Mouse (Mus musculus): ENCODE measurements around the gene Lrrc52. TPM values are rescaled to one million over a fixed set of nuclear protein-coding genes. Genes with fewer than 3 reads are reported as not detected.

The Lrrc52 gene
- total RNA-seq (2021), result not detected

DNA sequence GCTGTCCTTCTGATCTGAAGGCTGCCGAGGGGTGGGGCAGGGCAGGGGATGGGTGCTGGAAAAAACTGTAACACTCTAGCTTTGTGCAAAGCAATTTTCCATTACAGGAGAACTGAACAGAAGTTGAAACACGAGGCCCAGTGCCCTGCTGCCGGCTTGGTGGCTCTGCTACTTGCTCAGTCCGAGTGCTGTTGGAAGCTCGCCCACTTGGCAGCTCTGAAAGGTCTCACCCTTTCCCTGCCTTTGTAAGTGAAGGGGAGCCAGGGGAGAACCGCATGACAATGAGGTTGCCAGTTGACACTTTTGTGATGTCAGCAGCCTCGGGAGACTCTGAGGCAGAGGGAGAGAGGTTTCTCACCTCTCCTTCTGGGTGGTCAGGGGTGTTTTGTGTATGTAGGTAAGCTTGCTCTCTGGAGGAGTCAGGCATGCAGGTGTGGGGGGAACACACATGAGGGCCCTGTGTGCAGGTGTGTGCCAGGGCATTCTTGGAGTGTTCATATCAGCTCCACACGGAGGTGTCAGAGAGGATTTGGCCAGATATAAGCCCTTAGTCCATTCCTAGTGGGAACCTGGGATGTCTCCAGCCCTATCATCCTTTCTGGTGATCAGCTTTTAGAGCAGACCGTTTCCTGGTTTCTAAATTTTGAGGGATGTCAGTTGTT lies at the start of gene Lrrc52:
TSS of gene Lrrc52 (minus strand) at position 16 of the 662 bp plus-strand sequence.
- DNase-seq (ENCODE audit: low spot score in 2 of 2), result no peak
- intact Hi-C loops (cut with DNase I), result no loop called here

DNA sequence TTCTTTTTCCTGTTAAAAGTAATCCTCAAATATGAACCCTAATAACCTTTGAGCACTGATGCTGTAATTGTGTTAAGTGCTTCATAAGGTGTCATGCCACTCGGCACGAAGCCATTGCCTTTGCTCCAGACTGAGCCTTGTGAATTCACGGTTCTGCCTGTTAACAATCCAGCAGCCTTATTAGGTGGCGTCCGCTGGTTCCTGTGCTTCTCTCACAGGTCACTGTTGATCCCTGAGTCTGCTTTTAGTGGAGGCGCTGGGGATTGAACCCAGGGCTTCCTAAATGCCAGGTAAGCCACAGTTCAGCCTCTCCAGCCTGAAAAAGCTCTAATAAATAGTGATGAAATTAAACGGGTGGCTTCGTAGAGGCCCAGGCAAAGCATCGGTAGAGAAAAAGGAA lies 45.0 kb upstream of the Lrrc52 start:
- DNase-seq (ENCODE audit: low spot score in 2 of 2), result no peak
- intact Hi-C loops (cut with DNase I), result no loop called here

DNA sequence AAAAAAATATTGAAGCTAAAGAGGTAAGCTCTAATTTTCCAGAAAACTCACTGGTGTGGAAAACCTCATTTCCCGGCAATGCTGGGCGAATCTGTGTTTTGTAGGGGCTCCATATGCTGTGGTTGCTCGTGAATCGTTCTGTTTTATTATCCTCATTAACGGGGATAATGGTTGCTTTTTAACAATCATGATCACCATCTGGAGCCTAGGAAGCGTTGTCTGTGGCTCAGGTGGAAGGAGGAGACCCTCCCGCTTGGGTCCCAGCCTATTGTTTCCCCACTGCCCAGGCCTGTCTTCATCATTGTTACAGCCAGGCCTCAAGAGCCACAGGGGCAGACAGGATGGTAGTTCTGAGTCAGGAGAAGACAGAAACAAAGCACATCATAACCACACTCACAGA lies 39.5 kb upstream of the Lrrc52 start:
- no peak for DNase-seq (ENCODE audit: low spot score in 2 of 2)
- intact Hi-C loops (cut with DNase I), result no loop called here

DNA sequence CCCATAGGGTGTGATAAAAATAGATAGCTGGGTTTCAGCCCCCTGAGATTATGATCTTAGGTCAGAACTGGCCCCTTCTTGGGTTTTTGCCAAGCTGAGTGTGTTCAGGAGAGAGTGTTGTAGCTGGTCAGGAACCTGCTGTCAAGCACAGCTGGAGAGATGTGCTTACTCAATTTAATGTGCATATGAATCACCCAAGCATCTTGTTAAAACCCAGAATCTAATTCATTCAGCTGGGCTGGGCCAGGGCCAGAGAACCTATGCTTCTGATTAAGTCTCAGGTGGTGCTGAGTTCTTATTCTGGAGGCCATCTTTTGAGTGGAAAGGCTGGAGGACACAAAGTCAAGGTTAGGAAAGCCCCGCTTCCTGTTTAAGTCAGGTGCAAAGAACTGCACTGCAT lies 38.8 kb upstream of the Lrrc52 start:
- intact Hi-C loops (cut with DNase I), result no loop called here
- DNase-seq (ENCODE audit: low spot score in 2 of 2), result no peak

DNA sequence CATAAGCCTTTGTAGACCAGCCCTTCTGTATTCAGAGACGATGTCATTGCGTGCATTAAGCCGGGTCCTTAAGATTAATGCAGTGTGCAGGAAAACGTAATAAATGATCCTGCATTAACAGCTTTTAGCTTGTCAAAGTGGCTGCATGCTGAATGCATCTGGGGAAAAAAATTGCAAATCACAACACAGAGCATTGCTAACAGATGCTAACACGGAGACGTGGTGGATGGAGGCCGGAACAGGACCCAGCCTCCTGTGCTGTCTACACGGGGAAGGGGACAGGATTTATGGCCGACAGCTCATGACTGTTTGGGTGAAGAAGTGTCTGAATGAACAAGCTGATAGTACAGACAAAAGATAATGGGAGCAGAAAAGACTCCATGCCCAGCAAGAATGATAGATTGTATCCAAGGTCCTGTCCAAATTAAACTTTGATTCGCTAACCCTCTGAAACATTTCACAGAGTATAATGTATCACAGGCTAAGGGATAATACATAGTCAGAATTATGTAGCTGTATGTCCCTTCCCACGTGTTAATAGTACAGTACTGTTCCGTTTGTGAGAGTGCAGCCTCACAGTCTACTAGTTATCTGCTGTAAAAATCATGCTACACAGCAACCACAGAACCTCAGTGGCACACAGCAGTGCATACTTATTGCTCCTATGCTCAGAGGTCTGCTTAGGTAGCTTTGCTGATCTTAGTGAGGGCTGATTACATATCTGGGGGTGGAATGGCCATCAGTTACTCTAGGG lies 32.7 kb upstream of the Lrrc52 start:
- intact Hi-C loops (cut with DNase I), result no loop called here
- no peak for DNase-seq (ENCODE audit: low spot score in 2 of 2)

DNA sequence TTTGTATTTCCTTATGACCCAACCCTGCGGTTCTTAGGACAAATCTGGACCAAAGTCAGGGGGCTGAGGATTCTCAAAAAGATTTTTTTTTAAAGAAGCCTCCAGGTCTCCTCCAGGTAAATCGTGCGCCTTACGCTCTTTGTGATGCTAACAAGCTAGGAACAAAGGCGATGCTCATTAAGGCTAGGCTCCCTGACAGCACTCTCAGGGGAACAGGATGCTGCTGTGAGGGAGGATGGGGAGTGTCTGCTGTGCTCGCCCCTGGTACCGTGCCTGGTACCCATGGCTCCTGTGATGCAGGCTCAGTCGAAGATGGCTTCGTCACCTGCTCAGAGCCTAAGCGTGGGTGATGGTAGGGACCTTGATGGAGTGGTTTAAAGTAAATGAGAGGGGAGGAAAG lies 31.4 kb upstream of the Lrrc52 start:
- no peak for DNase-seq (ENCODE audit: low spot score in 2 of 2)
- intact Hi-C loops (cut with DNase I), result no loop called here

DNA sequence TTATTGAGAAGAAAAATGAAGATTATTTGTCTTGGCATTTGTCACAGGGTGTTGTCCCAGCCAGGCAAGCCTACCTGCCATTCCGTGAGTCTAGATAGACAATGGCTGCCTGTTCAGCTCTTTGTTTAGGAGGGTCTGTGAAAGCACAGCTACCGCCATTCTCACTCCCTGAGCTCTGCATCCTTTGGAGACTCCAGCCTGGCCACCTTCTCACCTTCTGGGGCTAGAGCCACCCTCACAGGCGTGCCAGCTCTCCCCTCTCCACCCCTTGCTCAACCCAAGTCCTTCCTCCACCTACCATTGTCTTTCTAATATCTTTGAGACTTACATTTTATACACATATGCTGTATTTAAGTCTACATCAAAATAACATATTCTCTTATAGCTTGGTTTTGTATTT lies 31.0 kb upstream of the Lrrc52 start:
- no peak for DNase-seq (ENCODE audit: low spot score in 2 of 2)
- intact Hi-C loops (cut with DNase I), result no loop called here

DNA sequence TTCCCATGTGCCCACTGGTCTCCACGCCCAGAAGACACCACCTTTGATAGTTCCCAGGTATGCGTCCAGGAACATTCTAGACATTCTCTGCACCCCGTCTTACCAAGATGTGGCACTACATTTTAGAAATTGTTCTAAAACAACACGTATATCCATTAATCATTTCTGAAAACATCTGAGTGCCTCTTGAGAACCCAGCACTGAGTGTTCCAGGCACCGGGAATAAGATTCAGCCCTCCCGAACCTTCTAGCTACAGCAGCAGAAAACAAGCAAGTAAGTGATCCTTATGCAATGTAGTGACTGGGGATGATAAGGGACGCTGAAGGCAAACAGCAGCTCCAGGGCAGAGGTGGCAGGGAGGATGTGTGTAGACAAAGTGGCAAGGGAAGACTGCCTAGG lies 24.9 kb upstream of the Lrrc52 start:
- no peak for DNase-seq (ENCODE audit: low spot score in 2 of 2)

DNA sequence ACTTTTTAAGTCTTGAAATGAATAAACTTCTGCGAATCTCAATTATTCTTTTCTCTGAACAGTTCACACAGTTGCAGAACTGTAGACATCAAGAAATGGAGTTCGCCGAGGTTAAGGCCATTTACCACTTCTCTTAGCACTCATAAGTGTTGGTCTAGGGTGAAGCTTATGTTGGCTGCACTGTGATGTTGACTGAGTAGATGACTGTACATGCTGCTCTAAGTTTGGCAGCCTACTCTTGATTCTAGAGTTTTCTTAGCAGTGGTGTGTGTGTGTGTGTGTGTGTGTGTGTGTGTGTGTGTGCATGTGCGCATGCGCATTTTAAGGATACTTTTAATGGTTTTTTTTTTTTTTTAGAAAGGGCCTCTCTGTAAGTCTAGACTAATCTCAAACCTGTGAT lies 21.4 kb upstream of the Lrrc52 start:
- DNase-seq (ENCODE audit: low spot score in 2 of 2), result no peak
- intact Hi-C loops (cut with DNase I), result no loop called here

More for the DNA sequence above, 24.9 kb upstream of the Lrrc52 start:
- intact Hi-C loops (cut with DNase I), result no loop called here

DNA sequence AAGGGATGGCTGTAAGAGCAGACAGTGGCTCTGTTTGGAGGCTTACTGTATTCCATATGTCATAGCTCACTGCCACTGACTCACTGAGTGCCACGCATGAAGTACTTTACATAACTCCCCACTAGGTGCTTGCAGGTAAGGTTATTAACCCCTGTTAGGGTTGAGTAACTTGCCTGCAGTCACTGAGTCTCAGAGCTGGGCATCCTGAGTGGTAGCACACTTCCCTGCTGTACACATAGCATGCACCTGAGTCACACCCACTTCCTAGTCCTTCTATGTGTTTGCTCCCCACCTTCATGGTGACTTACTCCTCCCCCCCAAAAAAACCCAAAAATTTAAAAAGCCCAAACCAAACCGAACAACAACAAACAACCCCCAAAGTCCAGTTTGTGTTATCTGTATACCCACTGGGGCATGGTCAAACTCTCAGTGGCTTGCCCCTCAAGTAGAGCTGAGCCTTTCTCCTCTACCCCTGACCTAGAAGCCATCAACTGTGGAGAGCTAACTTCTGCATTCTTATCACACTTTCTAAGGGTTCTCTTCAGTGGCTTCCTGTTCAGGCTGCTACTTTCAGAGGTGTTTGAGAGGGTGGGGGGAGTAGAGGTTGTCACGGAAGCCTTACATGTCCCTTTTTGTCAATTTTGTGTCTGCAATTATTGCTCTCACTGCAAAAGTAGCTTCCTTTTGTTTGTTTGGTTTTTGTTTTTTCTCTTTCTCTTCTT lies 20.5 kb upstream of the Lrrc52 start:
- intact Hi-C loops (cut with DNase I), result no loop called here
- no peak for DNase-seq (ENCODE audit: low spot score in 2 of 2)

DNA sequence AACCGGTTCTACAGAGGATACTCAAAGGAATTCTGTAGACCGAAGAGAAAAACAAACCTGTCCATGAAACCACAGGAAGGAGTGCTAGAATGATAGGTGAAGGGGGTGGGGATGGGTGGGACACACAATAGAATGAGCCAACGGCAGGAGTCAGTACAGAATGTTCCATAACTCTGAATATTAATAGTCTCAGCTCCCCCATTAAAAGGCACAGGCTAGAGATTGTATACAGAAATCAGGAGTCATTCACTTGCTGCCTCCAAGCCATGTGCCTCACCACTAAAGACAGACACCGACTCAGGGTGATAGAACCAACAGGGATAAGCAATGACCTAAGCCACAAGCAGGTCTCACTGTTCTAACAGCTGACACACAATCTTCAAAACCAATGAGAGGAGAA lies 16.3 kb upstream of the Lrrc52 start:
- intact Hi-C loops (cut with DNase I), result no loop called here
- DNase-seq (ENCODE audit: low spot score in 2 of 2), result no peak

DNA sequence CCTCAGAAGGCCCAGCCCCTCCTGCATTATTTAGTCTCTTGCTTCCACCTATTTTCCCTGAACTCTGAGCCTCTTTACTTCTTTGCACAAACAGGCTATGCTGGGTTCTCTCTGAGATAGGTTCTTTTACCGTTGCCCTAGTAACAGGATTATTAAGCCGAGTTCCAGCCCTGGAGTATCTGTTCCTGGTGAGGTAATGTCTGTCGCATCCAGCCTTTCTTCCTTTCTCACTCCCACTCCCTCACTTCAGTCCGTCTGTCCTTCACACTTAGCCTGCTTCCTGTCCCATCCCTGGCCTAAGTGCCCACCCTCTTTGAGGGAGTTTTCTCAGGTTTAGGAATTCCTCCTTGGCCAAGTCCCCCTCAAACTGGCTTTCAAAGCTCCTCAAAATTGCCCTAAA lies 7.0 kb upstream of the Lrrc52 start:
- DNase-seq (ENCODE audit: low spot score in 2 of 2), result peak; percentile 19 to 30
- intact Hi-C loops (cut with DNase I), result no loop called here

DNA sequence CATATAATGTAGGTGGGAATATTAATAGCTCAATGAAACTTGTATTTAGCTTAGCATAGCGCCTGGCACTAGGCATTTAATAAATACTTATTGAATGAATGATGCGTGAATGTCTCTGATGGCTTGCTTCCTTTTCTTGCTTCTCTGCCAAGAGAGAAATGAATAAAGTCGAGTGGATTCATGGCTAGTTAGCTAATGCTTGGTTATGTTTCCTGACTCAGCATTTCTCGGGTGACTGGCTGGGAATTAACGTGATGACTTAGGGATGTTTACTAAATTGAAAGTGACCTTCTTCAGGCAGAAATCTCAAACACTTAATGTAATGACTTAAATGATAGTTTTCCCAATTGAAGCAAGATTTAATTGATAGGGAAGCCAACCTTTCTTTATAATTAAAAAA lies 1.3 kb upstream of the Lrrc52 start:
- no peak for DNase-seq (ENCODE audit: low spot score in 2 of 2)
- intact Hi-C loops (cut with DNase I), result no loop called here

DNA sequence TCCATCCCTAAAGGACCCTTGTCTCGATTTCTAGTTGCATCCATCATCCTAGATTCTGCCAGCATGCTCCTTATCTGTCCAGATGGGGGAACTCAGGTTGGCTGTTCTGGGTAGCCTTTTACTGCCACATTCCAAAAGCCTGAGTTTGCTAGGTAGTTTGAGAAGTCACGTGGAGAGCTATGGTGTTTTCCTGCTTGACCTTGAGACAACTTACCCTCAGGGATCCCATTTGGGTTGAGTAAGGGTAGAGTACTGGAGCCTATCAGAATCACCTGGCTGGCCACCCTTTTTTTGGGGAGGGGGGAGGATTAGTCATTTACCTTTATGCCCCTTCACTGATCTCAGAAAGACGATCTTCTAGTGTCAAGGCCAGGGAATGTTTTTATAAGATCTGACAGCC lies 9.3 kb downstream of the Lrrc52 start:
- intact Hi-C loops (cut with DNase I), result no loop called here
- no peak for DNase-seq (ENCODE audit: low spot score in 2 of 2)

DNA sequence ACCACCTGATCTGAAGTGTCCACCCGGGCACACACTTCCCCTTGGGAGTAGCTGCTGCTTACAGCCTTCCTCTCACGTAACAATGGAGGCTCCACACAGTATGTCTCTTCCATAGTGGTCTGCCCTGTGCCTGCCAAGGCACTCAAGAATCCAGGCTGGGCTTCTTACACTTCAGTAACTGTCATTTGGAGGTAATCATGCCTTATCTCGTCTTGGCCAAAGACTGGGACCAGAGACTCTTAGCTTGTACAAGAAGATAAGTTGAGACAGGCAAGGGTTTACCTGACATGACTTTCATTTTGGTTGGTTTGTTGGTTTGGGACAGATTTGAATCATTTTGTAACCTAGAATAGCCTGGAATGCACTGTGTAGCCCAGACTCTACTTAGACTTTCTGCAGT lies 13.5 kb downstream of the Lrrc52 start:
- no peak for DNase-seq (ENCODE audit: low spot score in 2 of 2)
- intact Hi-C loops (cut with DNase I), result no loop called here

DNA sequence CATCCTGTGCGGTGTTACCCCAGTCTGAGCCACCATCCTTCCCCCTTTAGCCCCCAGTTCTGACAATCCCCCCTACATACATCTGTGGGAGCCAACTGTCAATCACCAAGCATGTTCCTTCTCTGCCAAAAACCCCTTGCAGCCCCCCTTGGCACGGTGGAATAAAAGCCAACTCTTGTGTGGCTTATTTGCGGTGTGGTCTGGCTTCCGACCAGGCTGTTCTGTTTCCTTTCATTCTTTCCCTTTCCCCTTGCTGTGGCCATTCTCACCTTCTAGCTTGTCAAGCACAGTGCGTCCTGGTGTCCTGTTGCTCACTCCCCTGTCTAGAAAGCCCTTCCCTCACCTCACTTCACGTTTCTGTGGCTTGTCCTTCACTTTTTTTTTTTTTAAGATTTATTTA lies 14.1 kb downstream of the Lrrc52 start:
- intact Hi-C loops (cut with DNase I), result no loop called here
- DNase-seq (ENCODE audit: low spot score in 2 of 2), result no peak

DNA sequence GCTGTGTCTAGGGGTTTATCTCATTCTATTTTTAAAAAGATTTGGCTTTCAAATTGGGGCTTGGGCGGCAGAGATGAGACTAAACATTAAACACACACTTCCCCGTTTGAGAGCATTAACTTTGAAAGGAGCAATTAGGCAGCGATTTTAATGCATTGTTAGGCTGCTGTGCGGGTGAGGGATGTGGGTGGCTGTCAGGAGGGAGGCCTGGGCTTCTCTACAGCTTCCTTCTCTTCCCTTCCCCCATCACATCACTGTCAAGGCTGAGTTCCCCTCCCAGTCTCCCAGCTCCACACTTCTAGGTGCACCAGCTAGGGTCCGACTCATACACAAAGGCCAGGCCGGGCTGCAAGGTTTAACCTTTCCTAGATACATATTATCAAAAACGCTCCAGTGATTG lies 18.0 kb downstream of the Lrrc52 start:
- no peak for DNase-seq (ENCODE audit: low spot score in 2 of 2)
- intact Hi-C loops (cut with DNase I), result no loop called here

DNA sequence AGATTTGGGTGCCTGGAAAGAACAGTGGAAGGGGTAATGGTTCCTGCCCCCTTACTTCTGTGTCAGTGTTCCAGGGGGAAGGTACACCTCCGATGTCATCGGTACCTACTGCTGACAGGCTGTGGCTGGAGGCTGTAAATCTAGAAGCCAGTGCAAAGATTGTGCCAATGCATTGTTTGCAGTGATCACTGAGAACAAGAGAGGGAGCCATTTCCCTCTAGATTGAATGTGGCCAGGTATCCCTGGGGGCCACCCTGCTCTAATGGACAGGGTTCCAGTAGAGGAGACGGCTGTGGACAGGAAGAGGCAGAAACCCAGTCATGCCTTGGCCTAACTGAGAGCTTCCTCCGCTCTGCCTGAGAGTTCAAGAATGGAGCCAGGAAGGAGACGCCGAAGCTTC lies 18.5 kb downstream of the Lrrc52 start:
- DNase-seq (ENCODE audit: low spot score in 2 of 2), result no peak
- intact Hi-C loops (cut with DNase I), result no loop called here

DNA sequence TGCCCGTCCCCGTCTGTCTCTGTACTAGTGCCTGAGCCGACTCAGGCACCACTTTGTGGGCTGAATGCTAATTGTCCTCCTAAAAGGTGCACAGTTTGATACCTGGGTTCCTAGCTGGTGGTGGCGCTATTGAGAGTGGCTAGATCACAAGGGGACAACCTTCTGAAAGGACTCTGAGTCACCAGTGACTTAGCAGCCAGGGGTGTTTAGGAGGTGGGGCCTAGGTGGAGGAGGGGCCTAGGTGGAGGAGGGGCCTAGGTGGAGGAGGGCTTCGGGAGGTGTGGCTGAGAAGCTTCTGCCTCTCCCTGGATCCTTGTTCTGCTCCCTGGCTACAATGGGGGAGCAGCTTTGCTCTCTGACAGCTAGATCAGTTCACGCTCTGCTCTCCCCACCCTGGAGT lies 20.1 kb downstream of the Lrrc52 start:
- intact Hi-C loops (cut with DNase I), result no loop called here
- DNase-seq (ENCODE audit: low spot score in 2 of 2), result no peak

DNA sequence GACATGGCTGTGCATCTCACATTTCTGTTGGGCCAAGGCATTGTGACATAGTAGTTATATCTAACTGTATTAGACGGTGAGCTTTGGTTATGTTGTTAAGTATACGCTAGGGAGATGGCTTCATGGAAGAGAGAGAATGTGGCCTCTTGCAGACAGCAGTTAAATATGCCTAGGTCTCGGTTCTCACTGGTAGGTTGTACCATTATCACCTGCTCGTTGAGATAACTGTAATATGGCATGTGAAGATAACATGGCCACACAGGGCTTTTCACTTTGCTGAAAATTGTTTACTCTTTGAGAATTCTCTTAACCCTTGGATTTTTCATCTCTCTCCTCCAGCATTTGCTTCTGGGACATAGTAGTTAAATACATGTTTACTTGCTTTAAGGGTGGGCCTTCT lies 21.4 kb downstream of the Lrrc52 start:
- no peak for DNase-seq (ENCODE audit: low spot score in 2 of 2)
- intact Hi-C loops (cut with DNase I), result no loop called here

DNA sequence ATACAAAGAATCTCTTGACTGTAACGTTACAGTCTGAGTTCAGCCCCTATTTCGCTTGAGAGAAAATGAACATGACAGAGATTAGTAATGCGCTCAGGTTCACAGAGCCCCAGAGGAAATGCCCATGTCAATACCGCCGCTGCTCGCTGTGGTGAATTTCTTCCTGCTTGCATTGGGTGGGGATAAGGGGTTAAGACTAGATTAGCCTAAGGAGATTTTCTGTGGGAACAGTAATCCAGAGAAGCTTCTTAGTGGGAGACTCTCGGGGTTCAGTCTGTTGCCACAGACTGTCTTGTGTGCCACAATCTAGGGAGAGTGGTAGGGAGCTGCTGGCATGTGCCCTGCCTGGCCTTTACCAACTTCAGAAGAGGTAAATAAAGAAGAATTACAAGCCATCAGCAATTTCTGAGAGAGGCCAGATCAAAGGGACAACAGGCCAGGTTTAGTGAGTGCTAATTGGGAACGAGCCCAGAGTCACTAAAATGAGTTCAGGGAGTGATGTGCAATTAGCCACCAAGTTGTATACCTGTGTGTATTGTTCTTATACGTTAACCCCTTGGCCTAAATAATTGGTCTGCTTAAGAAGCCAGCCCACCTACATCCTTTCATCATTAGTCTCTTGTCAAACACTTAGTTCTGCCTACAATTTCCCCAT lies 28.2 kb downstream of the Lrrc52 start:
- DNase-seq (ENCODE audit: low spot score in 2 of 2), result no peak
- intact Hi-C loops (cut with DNase I), result no loop called here
